ENCODE assay signal across 19 mouse cellular contexts in the genomic region with DNA sequence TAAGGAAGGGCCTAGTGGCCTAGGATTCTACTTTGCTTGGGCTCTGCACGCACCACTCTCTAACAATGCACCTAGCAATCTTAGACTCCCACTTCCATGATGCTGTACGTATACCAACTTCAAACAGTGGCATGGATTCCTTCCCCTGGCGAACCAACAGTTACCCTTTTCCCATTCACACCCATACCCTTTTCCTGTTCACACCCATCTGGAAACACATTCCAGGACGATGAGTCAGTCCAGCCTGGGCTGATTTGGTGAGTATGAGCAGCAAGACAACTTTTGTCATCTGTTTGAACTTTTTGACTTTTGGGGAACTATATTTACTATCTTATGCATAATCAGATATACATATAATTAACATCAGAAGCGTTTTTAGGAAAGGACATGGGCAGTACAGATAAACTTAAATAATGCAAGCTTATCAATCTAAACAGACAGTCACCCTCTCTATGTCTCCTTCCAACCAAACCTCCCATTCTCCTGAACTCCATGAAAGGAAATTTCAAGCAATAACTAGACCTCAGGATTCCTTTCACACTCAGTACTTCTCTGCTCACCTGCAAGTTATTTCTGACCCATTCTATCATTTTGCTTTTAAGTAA.
"Had no signal": no experiment of that assay in that cellular context is flagged by ENCODE, and none has a peak within 500 bp of the region (broad histone marks: within the 10 kb centered on the region; RNA-seq: fewer than 3 reads in every experiment).

No protein-coding gene starts in this region.

- H3K36me3 ChIP-seq: limb, embryonic 10.5 days; limb, embryonic 13.5 days; liver, embryonic 13.5 days; midbrain, embryonic 12.5 days; midbrain, embryonic 15.5 days; neural tube, embryonic 13.5 days; stomach, embryonic 15.5 days had no signal

- DNase-seq: kidney, postnatal 4 days; layer of hippocampus, adult 9-11 months; liver; liver, embryonic 13.5 days; lung, adult 2 months; lung, postnatal 14 days; retina, postnatal 1 day; right cerebral cortex, postnatal 25 days; spleen, adult 18-20 months; thymus, postnatal 36 days had no signal

- H3K9ac ChIP-seq: limb, embryonic 13.5 days; liver, embryonic 13.5 days; midbrain, embryonic 12.5 days; midbrain, embryonic 15.5 days; neural tube, embryonic 13.5 days; stomach, embryonic 15.5 days had no signal

- H3K4me2 ChIP-seq: limb, embryonic 13.5 days; liver, embryonic 13.5 days; midbrain, embryonic 12.5 days; midbrain, embryonic 15.5 days; neural tube, embryonic 13.5 days; stomach, embryonic 15.5 days had no signal

- H3K4me1 ChIP-seq: limb, embryonic 10.5 days; limb, embryonic 13.5 days; liver, embryonic 13.5 days; midbrain, embryonic 12.5 days; midbrain, embryonic 15.5 days; neural tube, embryonic 13.5 days; stomach, embryonic 15.5 days had no signal

- H3K27ac ChIP-seq: kidney, postnatal 0 days; layer of hippocampus, adult 2 months; limb, embryonic 10.5 days; limb, embryonic 13.5 days; liver, embryonic 13.5 days; macrophage; midbrain, embryonic 12.5 days; midbrain, embryonic 15.5 days; neural tube, embryonic 13.5 days; stomach, embryonic 15.5 days had no signal

- H3K27me3 ChIP-seq: limb, embryonic 13.5 days; liver, embryonic 13.5 days; midbrain, embryonic 12.5 days; midbrain, embryonic 15.5 days; neural tube, embryonic 13.5 days; stomach, embryonic 15.5 days had no signal

- H3K4me3 ChIP-seq: layer of hippocampus, adult 2 months; limb, embryonic 10.5 days; limb, embryonic 13.5 days; liver, embryonic 13.5 days; midbrain, embryonic 12.5 days; midbrain, embryonic 15.5 days; neural tube, embryonic 13.5 days; stomach, embryonic 15.5 days had no signal

- H3K9me3 ChIP-seq: limb, embryonic 10.5 days; limb, embryonic 13.5 days; liver, embryonic 13.5 days; midbrain, embryonic 12.5 days; midbrain, embryonic 15.5 days; neural tube, embryonic 13.5 days; stomach, embryonic 15.5 days had no signal

- ATAC-seq: midbrain, embryonic 15.5 days had no signal
